Mouse (Mus musculus) forebrain, embryonic 14.5 days (tissue): ENCODE results near the gene Syt2. TPM values are rescaled to one million over a fixed set of nuclear protein-coding genes. Genes with fewer than 3 reads are reported as not detected.

Source experiments
- ATAC-seq: fragments of 200-750 bp; cut with Nextera tagmentation; 2 replicates; pipeline ENCODE4 v1.8.0; 2017; ENCODE audit warnings: mild to moderate bottlenecking, moderate library complexity
- DNase-seq: peaks from one replicate; pipeline ENCODE4 v3.0.0-alpha.2; 2015; ENCODE audit warnings: low spot score
- H3K27ac ChIP-seq: fragments of 300-500 bp; sonication (generic); 2 replicates; pipeline ENCODE4 v1.5.1; 2014; ENCODE audit warnings: low read depth, mild to moderate bottlenecking, control low read depth, low read length, moderate library complexity
- H3K27me3 ChIP-seq: fragments of 300-500 bp; sonication (generic); replicated peaks from 2 replicates; pipeline ENCODE4 v1.6.1; 2014; ENCODE audit warnings: low read length, control low read depth, mixed read lengths; ENCODE audit not compliant: control insufficient read depth, insufficient read depth
- H3K36me3 ChIP-seq: fragments of 300-500 bp; sonication (generic); 2 replicates; pipeline ENCODE4 v1.6.1; 2014; ENCODE audit warnings: low read length, control low read depth; ENCODE audit not compliant: control insufficient read depth, insufficient read depth
- H3K4me1 ChIP-seq: fragments of 300-500 bp; sonication (generic); 2 replicates; pipeline ENCODE4 v1.6.1; 2014; ENCODE audit warnings: antibody characterized with exemption, low read length, control low read depth; ENCODE audit not compliant: control insufficient read depth, insufficient read depth
- H3K4me2 ChIP-seq: fragments of 300-500 bp; sonication (generic); 2 replicates; pipeline ENCODE4 v1.6.1; 2014; ENCODE audit warnings: mild to moderate bottlenecking, control low read depth, low read length
- H3K4me3 ChIP-seq: fragments of 300-500 bp; sonication (generic); 2 replicates; pipeline ENCODE4 v1.5.1; 2014; ENCODE audit warnings: low read depth, low read length, control low read depth
- H3K9ac ChIP-seq: fragments of 300-500 bp; sonication (generic); 2 replicates; pipeline ENCODE4 v1.6.1; 2014; ENCODE audit warnings: mild to moderate bottlenecking, low read length, control low read depth, moderate library complexity
- H3K9me3 ChIP-seq: fragments of 300-500 bp; sonication (generic); replicated peaks from 2 replicates; pipeline ENCODE4 v1.6.1; 2016; ENCODE audit warnings: low read length, control low read depth, mixed read lengths; ENCODE audit not compliant: control insufficient read depth
- WGBS: fragments of 180-500 bp; shearing (Covaris S2); extraction: QIAGEN DNeasy Blood & Tissue Kit; methylation state at CpG from one replicate; pipeline ENCODE4 v1.1.7; 2014; 5-methylcytosine and 5-hydroxymethylcytosine counted together
- polyA plus RNA-seq: library from polyadenylated mRNA; unstranded; fragments of >200 nt; fragmentation: Nextera tagmentation; extraction: Ambion mirVana; gene quantifications from 2 replicates; pipeline ENCODE4 v1.2.1, GENCODE M21; 2014

Gene Syt2
- 0.94 and 1.2 TPM in 2 replicates for polyA plus RNA-seq

DNA sequence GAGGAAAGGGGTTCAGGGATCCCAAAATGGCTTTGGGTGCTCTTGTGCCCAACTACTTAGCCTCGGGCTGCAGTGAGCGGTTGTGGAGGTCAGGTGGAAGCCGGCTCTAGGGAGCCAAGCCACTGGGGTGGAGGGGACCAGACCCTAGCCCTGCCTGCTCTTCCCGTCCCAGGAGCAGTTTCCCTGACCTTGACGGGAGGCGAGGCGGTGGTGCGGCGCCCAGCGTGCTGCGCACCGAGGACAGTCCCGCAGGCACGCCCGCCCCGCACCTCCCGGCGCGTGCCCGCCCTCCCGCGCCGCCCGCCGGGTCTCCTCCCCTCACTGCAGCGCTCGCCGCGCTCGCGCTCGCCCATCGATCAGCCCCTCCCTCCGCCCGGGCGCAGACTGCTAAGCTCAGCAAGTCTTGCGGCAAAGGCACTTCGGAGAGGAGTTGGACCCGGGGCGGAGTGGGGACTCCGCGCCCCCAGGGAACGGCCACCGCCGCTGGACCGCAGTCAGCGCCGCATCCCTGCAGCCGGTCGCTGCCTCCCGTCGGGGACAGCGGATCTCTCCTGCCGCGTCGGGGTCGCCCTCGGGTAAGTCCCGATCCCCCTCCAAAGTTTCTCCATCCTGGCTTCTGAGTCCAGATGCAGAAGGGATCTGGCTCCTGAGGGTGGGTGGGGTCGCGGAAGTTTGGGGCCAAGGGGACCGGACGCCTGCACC, at the start of gene Syt2:
TSS of gene Syt2 (plus strand) at position 417 of the 702 bp plus-strand sequence.
- DNase-seq (peak; percentile 74), ATAC-seq (peak; percentile 79)
- no peaks in the 10 kb centered on the region for H3K36me3 ChIP-seq
- H3K4me1 ChIP-seq: peaks cover 7% of the 10 kb centered on the region; the same call in 1 of the 2 replicates
- peak within 1 kb of the TSS; percentile 40 for H3K4me3 ChIP-seq
- H3K9ac ChIP-seq: peak within 1 kb of the TSS; percentile 49
- H3K9me3 ChIP-seq: no peaks in the 10 kb centered on the region
- H3K4me2 ChIP-seq: peak within 1 kb of the TSS; percentile 74
- WGBS: under 1% methylated on average over 61 of the region's 63 CpGs
- H3K27me3 ChIP-seq: peaks cover 57% of the 10 kb centered on the region
- H3K27ac ChIP-seq: no peak within 1 kb of the TSS

GRCm38 (mm10) chr1:134597339-134598054, 49.0 kb upstream of the Syt2 start:
- Histone ChIP-seq H3K27me3 (no peaks in the 10 kb centered on the region), H3K9ac (no peak overlapping the region), H3K36me3 (peaks cover 83% of the 10 kb centered on the region), H3K4me1 (no peaks in the 10 kb centered on the region), H3K9me3 (no peaks in the 10 kb centered on the region), H3K4me3 (no peak overlapping the region), H3K27ac (no peak overlapping the region), H3K4me2 (no peak overlapping the region)
- whole genome bisulfite sequencing: 93% methylated on average over 9 of the region's 9 CpGs
- DNase-seq: no peak
- ATAC-seq: no peak

DNA sequence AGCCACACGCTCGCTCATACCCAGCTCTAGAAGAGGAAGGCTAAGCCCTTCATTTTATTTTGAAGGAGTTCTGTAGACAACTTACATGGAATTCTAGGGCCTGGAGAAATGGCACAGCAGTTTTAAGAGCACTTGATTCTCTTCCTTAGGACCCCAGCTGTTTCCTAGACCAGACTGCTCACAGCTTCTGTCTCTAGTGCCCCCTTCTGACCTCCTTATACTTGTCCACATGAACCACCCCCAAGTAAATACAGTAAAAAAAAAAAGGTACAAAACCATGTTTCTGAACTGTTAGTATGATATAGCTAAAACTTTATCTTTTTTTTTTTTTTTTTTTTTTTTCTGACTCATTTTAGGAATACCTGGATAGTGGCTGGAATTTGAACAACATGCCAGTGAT, 42.4 kb upstream of the Syt2 start:
- Histone ChIP-seq H3K4me1 (no peaks in the 10 kb centered on the region), H3K36me3 (peaks cover 86% of the 10 kb centered on the region), H3K27me3 (no peaks in the 10 kb centered on the region), H3K4me2 (no peak overlapping the region), H3K4me3 (no peak overlapping the region), H3K27ac (no peak overlapping the region), H3K9me3 (no peaks in the 10 kb centered on the region), H3K9ac (no peak overlapping the region)
- no peak for DNase-seq
- no peak for ATAC-seq
- WGBS: 98% methylated on average over 2 of the region's 2 CpGs

GRCm38 (mm10) chr1:134605670-134606069, 40.8 kb upstream of the Syt2 start:
- Histone ChIP-seq H3K4me3 (no peak overlapping the region), H3K4me1 (no peaks in the 10 kb centered on the region), H3K27me3 (no peaks in the 10 kb centered on the region), H3K27ac (no peak overlapping the region), H3K9me3 (no peaks in the 10 kb centered on the region), H3K9ac (no peak overlapping the region), H3K36me3 (peaks cover 81% of the 10 kb centered on the region), H3K4me2 (no peak overlapping the region)
- ATAC-seq (no peak), DNase-seq (no peak)
- 95% methylated on average over 8 of the region's 8 CpGs for WGBS

GRCm38 (mm10) chr1:134606381-134606780, 40.1 kb upstream of the Syt2 start:
- 96% methylated on average over 2 of the region's 2 CpGs for WGBS
- DNase-seq: no peak
- peaks cover 80% of the 10 kb centered on the region for H3K36me3 ChIP-seq

GRCm38 (mm10) chr1:134607279-134607678, 39.2 kb upstream of the Syt2 start:
- peaks cover 77% of the 10 kb centered on the region for H3K36me3 ChIP-seq
- 88% methylated on average over 1 of the region's 1 CpGs for WGBS
- ATAC-seq: no peak

More at GRCm38 (mm10) chr1:134606381-134606780, 40.1 kb upstream of the Syt2 start:
- Histone ChIP-seq H3K27ac (no peak overlapping the region), H3K9me3 (no peaks in the 10 kb centered on the region), H3K4me2 (no peak overlapping the region), H3K27me3 (no peaks in the 10 kb centered on the region), H3K9ac (no peak overlapping the region), H3K4me3 (no peak overlapping the region), H3K4me1 (no peaks in the 10 kb centered on the region)
- ATAC-seq: no peak

DNA sequence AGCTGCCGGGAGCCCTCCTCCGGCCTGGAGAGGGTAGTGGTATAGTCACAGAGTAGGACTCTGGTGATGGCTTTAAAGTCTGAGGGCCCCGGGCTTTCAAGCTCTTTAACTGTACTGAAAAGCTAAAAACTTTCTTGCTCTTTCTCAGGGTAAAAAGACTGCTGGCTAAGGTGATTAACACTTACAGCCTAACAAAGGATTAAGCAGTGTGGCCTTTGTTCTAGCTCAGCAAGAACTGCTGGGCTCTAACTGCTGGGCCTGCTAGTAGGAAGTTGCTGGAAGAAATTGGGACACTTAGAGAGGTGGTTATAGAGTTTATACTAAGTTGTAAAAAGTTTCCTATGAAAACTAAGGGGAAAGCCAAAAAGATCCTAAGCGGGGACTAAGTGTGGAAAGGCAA, 37.3 kb upstream of the Syt2 start:
- ATAC-seq (no peak), DNase-seq (no peak)
- Histone ChIP-seq H3K27me3 (no peaks in the 10 kb centered on the region), H3K27ac (no peak overlapping the region), H3K4me3 (no peak overlapping the region), H3K9me3 (no peaks in the 10 kb centered on the region), H3K4me2 (no peak overlapping the region), H3K36me3 (peaks cover 78% of the 10 kb centered on the region), H3K4me1 (no peaks in the 10 kb centered on the region), H3K9ac (no peak overlapping the region)
- 30% methylated on average over 4 of the region's 4 CpGs for WGBS

More at GRCm38 (mm10) chr1:134607279-134607678, 39.2 kb upstream of the Syt2 start:
- Histone ChIP-seq H3K4me1 (no peaks in the 10 kb centered on the region), H3K9ac (no peak overlapping the region), H3K27me3 (no peaks in the 10 kb centered on the region), H3K4me3 (no peak overlapping the region), H3K27ac (no peak overlapping the region), H3K4me2 (no peak overlapping the region), H3K9me3 (no peaks in the 10 kb centered on the region)
- DNase-seq: no peak

- peaks cover 72% of the 10 kb centered on the region for H3K36me3 ChIP-seq
- no peaks in the 10 kb centered on the region for H3K4me1 ChIP-seq
- no peak overlapping the region for H3K9ac ChIP-seq
- WGBS: 96% methylated on average over 5 of the region's 5 CpGs
- H3K27me3 ChIP-seq: no peaks in the 10 kb centered on the region
- ATAC-seq: no peak
- DNase-seq: no peak
- H3K9me3 ChIP-seq: no peaks in the 10 kb centered on the region
- no peak overlapping the region for H3K4me3 ChIP-seq
- H3K4me2 ChIP-seq: no peak overlapping the region
- no peak overlapping the region for H3K27ac ChIP-seq
Observed at GRCm38 (mm10) chr1:134614554-134614953, 31.9 kb upstream of the Syt2 start.

GRCm38 (mm10) chr1:134614988-134615387, 31.5 kb upstream of the Syt2 start:
- Histone ChIP-seq H3K36me3 (peaks cover 76% of the 10 kb centered on the region), H3K4me1 (no peaks in the 10 kb centered on the region), H3K27ac (no peak overlapping the region), H3K9ac (no peak overlapping the region), H3K9me3 (no peaks in the 10 kb centered on the region), H3K27me3 (no peaks in the 10 kb centered on the region), H3K4me2 (no peak overlapping the region), H3K4me3 (no peak overlapping the region)
- ATAC-seq: no peak
- no peak for DNase-seq
- WGBS: 100% methylated on average over 2 of the region's 2 CpGs
